Mouse (Mus musculus) embryonic facial prominence, embryonic 10.5 days (tissue): ENCODE measurements around the gene Lhx6. TPM values are rescaled to one million over a fixed set of nuclear protein-coding genes. Genes with fewer than 3 reads are reported as not detected.
A peak's percentile ranks its signal among the peaks of the same experiment; 100 is the strongest.

Source experiments
- DNase-seq: peaks from one replicate; pipeline ENCODE4 v3.0.0-alpha.2; 2017; ENCODE audit warnings: low spot score
- H3K27ac ChIP-seq: fragments of 300-500 bp; sonication (generic); replicated peaks from 2 replicates; pipeline ENCODE4 v1.5.1; 2016; ENCODE audit warnings: mild to moderate bottlenecking
- H3K27me3 ChIP-seq: fragments of 300-500 bp; sonication (generic); replicated peaks from 2 replicates; pipeline ENCODE4 v1.6.1; 2016; ENCODE audit warnings: low read depth, mild to moderate bottlenecking; ENCODE audit not compliant: poor library complexity, severe bottlenecking
- H3K36me3 ChIP-seq: fragments of 300-500 bp; sonication (generic); replicated peaks from 2 replicates; pipeline ENCODE4 v1.6.1; 2016; ENCODE audit warnings: mild to moderate bottlenecking, moderate library complexity
- H3K4me1 ChIP-seq: fragments of 300-500 bp; sonication (generic); 2 replicates; pipeline ENCODE4 v1.6.1; 2016
- H3K4me3 ChIP-seq: fragments of 300-500 bp; sonication (generic); 2 replicates; pipeline ENCODE4 v1.5.1; 2016; ENCODE audit warnings: mild to moderate bottlenecking, moderate library complexity
- H3K9me3 ChIP-seq: fragments of 300-500 bp; sonication (generic); 2 replicates; pipeline ENCODE4 v1.6.1; 2016; ENCODE audit warnings: mild to moderate bottlenecking
- WGBS: fragments of 180-500 bp; shearing (Covaris S2); methylation state at CpG from one replicate; pipeline ENCODE4 v1.1.7; 2016; 5-methylcytosine and 5-hydroxymethylcytosine counted together
- polyA plus RNA-seq: library from polyadenylated mRNA; unstranded; fragments of >200 nt; fragmentation: Nextera tagmentation; extraction: Ambion mirVana; gene quantifications from 2 replicates; pipeline ENCODE4 v1.2.1, GENCODE M21; 2016

The Lhx6 gene
- polyA plus RNA-seq, 1 experiment from 2014 or later: 16.1 TPM

GRCm38 (mm10) chr2:36103555-36104367, 1.4 kb downstream of the Lhx6 start:
- Histone ChIP-seq H3K4me1 (peaks cover 67% of the 10 kb centered on the region), H3K27me3 (peaks cover 100% of the 10 kb centered on the region), H3K4me3 (peak overlapping the region; percentile 70), H3K27ac (peak overlapping the region; percentile 91), H3K9me3 (no peaks in the 10 kb centered on the region), H3K36me3 (0 out of 2 replicates have a peak, but pooled peaks cover 3% of the 10 kb centered on the region)
- under 1% methylated on average over 38 of the region's 38 CpGs for WGBS
- DNase-seq: peak; percentile 74

- peak overlapping the region; percentile 70 for H3K4me3 ChIP-seq
- under 1% methylated on average over 21 of the region's 21 CpGs for WGBS
- H3K36me3 ChIP-seq: 0 out of 2 replicates have a peak, but pooled peaks cover 3% of the 10 kb centered on the region
- H3K27me3 ChIP-seq: peaks cover 100% of the 10 kb centered on the region
- peaks cover 66% of the 10 kb centered on the region for H3K4me1 ChIP-seq
- peak overlapping the region; percentile 91 for H3K27ac ChIP-seq
- no peak for DNase-seq
- no peaks in the 10 kb centered on the region for H3K9me3 ChIP-seq
Observed at GRCm38 (mm10) chr2:36103069-36103554, 2.1 kb downstream of the Lhx6 start.

- peak; percentile 75 for DNase-seq
- no peaks in the 10 kb centered on the region for H3K9me3 ChIP-seq
- H3K36me3 ChIP-seq: 0 out of 2 replicates have a peak, but pooled peaks cover 3% of the 10 kb centered on the region
- under 1% methylated on average over 21 of the region's 21 CpGs for WGBS
- peak overlapping the region; percentile 91 for H3K27ac ChIP-seq
- H3K4me1 ChIP-seq: peaks cover 61% of the 10 kb centered on the region
- H3K4me3 ChIP-seq: peak overlapping the region; percentile 70
- H3K27me3 ChIP-seq: peaks cover 100% of the 10 kb centered on the region
Observed at GRCm38 (mm10) chr2:36102559-36102946, 2.7 kb downstream of the Lhx6 start.

GRCm38 (mm10) chr2:36101866-36102558, 3.2 kb downstream of the Lhx6 start:
- peaks cover 60% of the 10 kb centered on the region for H3K4me1 ChIP-seq
- H3K36me3 ChIP-seq: 0 out of 2 replicates have a peak, but pooled peaks cover 3% of the 10 kb centered on the region
- no peaks in the 10 kb centered on the region for H3K9me3 ChIP-seq
- H3K27ac ChIP-seq: peak overlapping the region; percentile 91
- peaks cover 100% of the 10 kb centered on the region for H3K27me3 ChIP-seq
- WGBS: 2% methylated on average over 28 of the region's 28 CpGs
- DNase-seq: peak; percentile 48
- peak overlapping the region; percentile 70 for H3K4me3 ChIP-seq

GRCm38 (mm10) chr2:36099739-36100138, 5.5 kb downstream of the Lhx6 start:
- Histone ChIP-seq H3K4me3 (peak overlapping the region; percentile 34; the same call in 1 of the 2 replicates), H3K27me3 (peaks cover 100% of the 10 kb centered on the region), H3K9me3 (no peaks in the 10 kb centered on the region), H3K36me3 (0 out of 2 replicates have a peak, but pooled peaks cover 3% of the 10 kb centered on the region), H3K4me1 (peaks cover 48% of the 10 kb centered on the region), H3K27ac (peak overlapping the region; percentile 57; the same call in 1 of the 2 replicates)
- no peak for DNase-seq
- WGBS: 5% methylated on average over 6 of the region's 6 CpGs

- Histone ChIP-seq H3K4me1 (peaks cover 38% of the 10 kb centered on the region), H3K9me3 (no peaks in the 10 kb centered on the region), H3K27ac (no peak overlapping the region), H3K27me3 (peaks cover 100% of the 10 kb centered on the region), H3K4me3 (peak overlapping the region; percentile 38; the same call in 1 of the 2 replicates), H3K36me3 (0 out of 2 replicates have a peak, but pooled peaks cover 3% of the 10 kb centered on the region)
- DNase-seq: no peak
- 2% methylated on average over 5 of the region's 5 CpGs for WGBS
Observed at GRCm38 (mm10) chr2:36098021-36098420, 7.2 kb downstream of the Lhx6 start.

- whole genome bisulfite sequencing: 4% methylated on average over 18 of the region's 18 CpGs
- H3K9me3 ChIP-seq: no peaks in the 10 kb centered on the region
- no peak for DNase-seq
Observed at GRCm38 (mm10) chr2:36097129-36097815, 7.9 kb downstream of the Lhx6 start.

GRCm38 (mm10) chr2:36093914-36094475, 11.2 kb downstream of the Lhx6 start:
- Histone ChIP-seq H3K36me3 (peaks cover 4% of the 10 kb centered on the region; the same call in 1 of the 2 replicates), H3K4me1 (peaks cover 37% of the 10 kb centered on the region), H3K27ac (no peak overlapping the region), H3K27me3 (peaks cover 100% of the 10 kb centered on the region), H3K4me3 (peak overlapping the region; percentile 15; the same call in 1 of the 2 replicates), H3K9me3 (no peaks in the 10 kb centered on the region)
- 7% methylated on average over 31 of the region's 31 CpGs for WGBS
- DNase-seq: no peak

More at GRCm38 (mm10) chr2:36097129-36097815, 7.9 kb downstream of the Lhx6 start:
- Histone ChIP-seq H3K27me3 (peaks cover 100% of the 10 kb centered on the region), H3K27ac (no peak overlapping the region), H3K4me1 (peaks cover 37% of the 10 kb centered on the region), H3K36me3 (0 out of 2 replicates have a peak, but pooled peaks cover 1% of the 10 kb centered on the region), H3K4me3 (peak overlapping the region; percentile 38; the same call in 1 of the 2 replicates)

- Histone ChIP-seq H3K36me3 (peaks cover 4% of the 10 kb centered on the region; the same call in 1 of the 2 replicates), H3K4me3 (no peak overlapping the region), H3K4me1 (peaks cover 34% of the 10 kb centered on the region), H3K27me3 (peaks cover 100% of the 10 kb centered on the region), H3K27ac (no peak overlapping the region), H3K9me3 (no peaks in the 10 kb centered on the region)
- no peak for DNase-seq
- 16% methylated on average over 7 of the region's 7 CpGs for whole genome bisulfite sequencing
Observed at GRCm38 (mm10) chr2:36093301-36093700, 11.9 kb downstream of the Lhx6 start.

GRCm38 (mm10) chr2:36092748-36093147, 12.5 kb downstream of the Lhx6 start:
- WGBS: 4% methylated on average over 4 of the region's 4 CpGs
- DNase-seq: no peak
- H3K4me3 ChIP-seq: no peak overlapping the region
- no peak overlapping the region for H3K27ac ChIP-seq
- peaks cover 4% of the 10 kb centered on the region; the same call in 1 of the 2 replicates for H3K36me3 ChIP-seq
- H3K27me3 ChIP-seq: peaks cover 100% of the 10 kb centered on the region
- no peaks in the 10 kb centered on the region for H3K9me3 ChIP-seq
- peaks cover 31% of the 10 kb centered on the region for H3K4me1 ChIP-seq

- Histone ChIP-seq H3K9me3 (no peaks in the 10 kb centered on the region), H3K4me3 (peak overlapping the region; percentile 58), H3K4me1 (peaks cover 31% of the 10 kb centered on the region), H3K27ac (0 out of 2 replicates have a peak overlapping the region, but pooled peaks have one; percentile 8), H3K27me3 (peaks cover 100% of the 10 kb centered on the region), H3K36me3 (peaks cover 8% of the 10 kb centered on the region)
- WGBS: 2% methylated on average over 70 of the region's 70 CpGs
- peak; percentile 93 for DNase-seq
Observed at GRCm38 (mm10) chr2:36090853-36091741, 14.1 kb downstream of the Lhx6 start.
